Mouse (Mus musculus) brain, embryonic 14.5 days (tissue): ENCODE data around the gene Triml2.

ENCODE experiments used
- CTCF ChIP-seq: fragments of 200-500 bp; IDR thresholded peaks from 2 replicates; pipeline ENCODE4 v1.5.1; 2012; ENCODE audit warnings: inconsistent platforms, mild to moderate bottlenecking, moderate library complexity, borderline replicate concordance; ENCODE audit not compliant: insufficient read depth, insufficient read length; ENCODE audit errors: extremely low read depth
- POLR2A ChIP-seq: fragments of 200-500 bp; IDR thresholded peaks from 2 replicates; pipeline ENCODE4 v1.6.1; 2012; ENCODE audit warnings: mild to moderate bottlenecking, inconsistent platforms, borderline replicate concordance; ENCODE audit not compliant: poor library complexity, insufficient read depth, insufficient read length, severe bottlenecking; ENCODE audit errors: extremely low read depth

DNA sequence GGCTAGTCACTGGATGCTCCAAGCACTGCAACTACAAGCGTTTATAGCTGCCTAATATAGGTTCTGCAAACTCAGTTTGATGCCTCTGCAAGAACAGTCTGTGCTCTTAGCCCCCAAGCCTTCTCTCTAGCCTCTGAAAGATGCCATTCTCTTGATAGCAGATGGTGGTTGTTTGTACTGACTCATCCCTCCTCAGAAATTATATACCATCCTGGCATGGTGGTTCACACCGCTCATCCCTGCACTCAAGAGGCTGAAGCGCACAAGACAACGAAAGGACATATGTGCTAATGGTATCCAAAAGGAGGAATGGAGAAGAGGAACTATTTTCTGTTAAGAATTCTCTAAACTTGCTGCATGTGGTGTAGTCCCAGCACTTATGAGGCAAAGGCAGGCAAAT lies 12.3 kb upstream of the Triml2 start:
- TF ChIP-seq CTCF = no peak
- TF ChIP-seq POLR2A = no peak
